Comparison of ENCODE assay signal across 7 mouse cellular contexts in the genomic region with DNA sequence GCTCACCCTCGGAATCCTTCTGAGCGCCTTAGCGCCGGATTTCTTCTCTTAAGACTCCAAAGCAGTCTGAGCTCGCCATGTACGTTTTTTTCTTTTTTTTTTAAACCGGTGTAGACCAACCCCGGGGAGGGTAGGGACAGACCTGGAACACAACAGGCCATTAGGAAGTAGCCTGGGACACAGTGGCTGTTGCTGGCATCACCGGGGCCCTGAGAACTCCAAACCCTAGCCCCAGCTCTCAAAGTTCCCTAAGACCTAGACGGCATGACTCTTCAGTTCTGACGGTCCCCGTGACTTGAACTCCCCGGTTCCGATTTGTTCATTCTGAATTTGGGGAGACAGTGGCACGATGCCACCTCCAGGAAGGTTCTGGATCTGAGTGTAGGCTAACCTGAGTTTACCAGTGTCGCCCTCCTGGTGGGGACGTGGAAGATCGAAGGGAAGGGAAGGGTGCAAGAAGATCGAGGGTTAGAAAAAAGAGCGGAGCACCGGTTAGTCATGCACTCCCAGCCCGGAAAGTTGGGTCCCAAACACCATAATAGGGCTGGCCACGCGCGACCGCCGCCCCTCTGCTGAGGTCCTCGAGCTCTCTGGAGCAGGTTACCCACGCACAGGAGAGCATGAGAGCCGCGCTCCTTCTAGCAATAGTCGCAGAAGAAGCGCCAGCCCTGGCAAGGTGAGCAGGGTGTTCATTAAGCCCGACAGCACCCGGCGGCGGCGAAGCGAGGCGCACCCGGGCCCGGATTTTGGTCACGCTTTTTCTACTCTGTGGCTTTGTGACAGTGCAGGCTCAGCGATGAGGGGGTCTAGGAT. TPM values are rescaled to one million over a fixed set of nuclear protein-coding genes. Genes with fewer than 3 reads are reported as not detected.
DNase-seq lines count a peak whose midpoint lies in the region; ATAC-seq lines count a peak whose summit lies in the region.

A gene (minus strand): TSS at position 280 of the 813 bp plus-strand sequence.

- peak; percentile 83 for DNase-seq in adrenal gland, adult 2 months
- DNase-seq in embryo, embryonic 10.5 days (ENCODE audit: low spot score) = peak; percentile 69
- peak; percentile 68 for DNase-seq in gastrocnemius, postnatal 25 days
- peak; percentile 70 to 80 for DNase-seq in left cerebral cortex, postnatal 14 days (ENCODE audit: low spot score in 2 of 2)
- DNase-seq in right cerebral cortex, postnatal 4 days = peak; percentile 65

- intact Hi-C loops in left cerebral cortex, postnatal 14 days (cut with DNase I) = no loop called here

- ATAC-seq in inflammation-experienced regulatory T-cells, adult 6 months = no peak
- peak; percentile 5; the same call in 1 of the 2 replicates for ATAC-seq in megakaryocyte progenitor cell, adult 5-6 weeks (replicated peaks; ENCODE audit: poor library complexity)

RNA-seq across cellular contexts. Expression of the gene that starts here (rescaled TPM):
- total RNA-seq in adrenal gland, adult 2 months (2021) = 100 to 1,000 TPM in 1 of 2 experiments, 10 to 100 TPM in 1; 96.0 to 102 TPM
- 69.9 and 76.1 TPM in 2 replicates for polyA plus RNA-seq in adrenal gland, adult 2 months (2012; rRNA removed)
- 10 to 100 TPM; 47.4 to 85.8 TPM for total RNA-seq in gastrocnemius, postnatal 25 days (2021)
- polyA plus RNA-seq in inflammation-experienced regulatory T-cells, adult 6 months (2017; shearing (Covaris generic)) = 10 to 100 TPM; 29.7 to 45.8 (median 34.0) TPM
- total RNA-seq in left cerebral cortex, postnatal 14 days (2021) = 10 to 100 TPM; 25.8 to 31.8 TPM
- 33.9 and 36.3 TPM in 2 replicates for total RNA-seq in megakaryocyte progenitor cell, adult 5-6 weeks (2015)
- total RNA-seq in megakaryocyte progenitor cell, adult 5-6 weeks (2017) = 19.8 and 21.2 TPM in 2 replicates
